Comparison of ENCODE assay signal across 13 mouse cellular contexts in the genomic region with DNA sequence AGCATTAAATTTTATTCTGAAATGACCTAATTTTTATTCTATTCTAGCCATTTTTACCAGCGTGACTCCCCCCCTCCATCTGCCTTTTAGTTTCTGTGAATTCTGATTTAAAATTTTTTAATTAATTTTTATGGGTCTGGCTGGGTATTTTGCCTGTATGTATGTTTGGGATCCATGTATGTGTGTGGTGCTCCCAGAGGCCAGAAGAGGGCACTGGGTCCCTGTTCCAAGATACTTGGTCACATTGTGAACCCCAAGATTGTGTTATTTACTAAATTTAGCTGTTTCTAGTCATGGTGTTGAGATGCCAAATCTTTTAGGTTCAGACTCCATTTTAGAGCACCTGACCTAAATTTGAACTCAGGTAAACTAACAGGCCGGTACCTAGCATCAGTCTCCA. TPM values are rescaled to one million over a fixed set of nuclear protein-coding genes. Genes with fewer than 3 reads are reported as not detected.
"Had no signal": no experiment of that assay in that cellular context is flagged by ENCODE, and none has a peak within 500 bp of the region (broad histone marks: within the 10 kb centered on the region; RNA-seq: fewer than 3 reads in every experiment).

No protein-coding gene starts in this region.

- H3K27ac ChIP-seq: limb, embryonic 15.5 days; liver, embryonic 13.5 days; neural tube, embryonic 12.5 days had no signal

- H3K4me2 ChIP-seq: limb, embryonic 15.5 days; liver, embryonic 13.5 days; neural tube, embryonic 12.5 days had no signal

- H3K9me3 ChIP-seq: limb, embryonic 15.5 days; liver, embryonic 13.5 days; neural tube, embryonic 12.5 days had no signal

- ATAC-seq: lung, postnatal 0 days had no signal

- H3K4me3 ChIP-seq: limb, embryonic 15.5 days; liver, embryonic 13.5 days; neural tube, embryonic 12.5 days had no signal

- H3K36me3 ChIP-seq: limb, embryonic 15.5 days; liver, embryonic 13.5 days; neural tube, embryonic 12.5 days had no signal

- DNase-seq: kidney, adult 18-20 months; kidney, postnatal 25 days; layer of hippocampus, adult 9-11 months; liver, embryonic 13.5 days; lung, adult 2 months; lung, postnatal 36 days; thymus, adult 18-20 months; thymus, postnatal 14 days had no signal

- H3K27me3 ChIP-seq: limb, embryonic 15.5 days; liver, embryonic 13.5 days; neural tube, embryonic 12.5 days had no signal

- H3K9ac ChIP-seq: limb, embryonic 15.5 days; liver, embryonic 13.5 days; neural tube, embryonic 12.5 days had no signal

RNA-seq across cellular contexts. Expression of gene Trank1, which starts 25.1 kb away (rescaled TPM):
- total RNA-seq: megakaryocyte progenitor cell, adult 5-6 weeks; neutrophil, adult 5-6 weeks had no signal
- polyA plus RNA-seq: liver, embryonic 13.5 days had no signal
